Mouse (Mus musculus): ENCODE data around the gene Slc38a6.

- TF ChIP-seq EP300 (optimal IDR thresholded peaks at IDR 0.05), result no peak
- no peak for TF ChIP-seq CTCF (IDR thresholded peaks at IDR 0.05; ENCODE audit: low read depth)
These were observed 47.5 kb downstream of the Slc38a6 start for GRCm38 (mm10) chr12:73334051-73334551.

All from stomach, postnatal 0 days (tissue).